ENCODE assay signal across 10 mouse cellular contexts in the genomic region with DNA sequence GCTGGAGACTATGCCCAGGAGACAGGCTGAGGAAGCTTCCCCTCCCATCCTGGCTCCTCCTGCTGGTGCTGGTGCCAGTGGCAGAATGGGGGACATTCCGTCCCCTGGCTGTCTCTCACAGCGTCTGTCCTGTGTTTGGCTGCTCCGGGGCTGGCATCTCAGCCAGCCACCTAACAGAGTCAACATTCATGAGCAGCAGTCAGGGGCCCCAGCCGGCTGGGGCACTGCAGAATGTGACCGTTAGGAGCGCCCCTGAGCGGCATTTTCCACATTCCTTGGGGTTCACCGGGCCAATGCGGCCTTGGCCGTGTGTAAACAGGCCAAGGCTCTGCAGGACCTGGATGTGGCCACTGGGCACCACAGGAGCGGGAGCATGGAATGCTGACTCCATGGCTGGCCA. TPM values are rescaled to one million over a fixed set of nuclear protein-coding genes. Genes with fewer than 3 reads are reported as not detected.
DNase-seq lines count a peak whose midpoint lies in the region; ATAC-seq and TF ChIP-seq lines count a peak whose summit lies in the region.
"Had no signal": no experiment of that assay in that cellular context is flagged by ENCODE, and none has a peak within 500 bp of the region (broad histone marks: within the 10 kb centered on the region; RNA-seq: fewer than 3 reads in every experiment).

No protein-coding gene starts in this region.

- no peak overlapping the region for H3K4me3 ChIP-seq in kidney, embryonic 14.5 days (ENCODE audit: low read length)
- no peak overlapping the region for H3K4me3 ChIP-seq in embryonic facial prominence, embryonic 11.5 days (ENCODE audit: low read depth, low read length)
- H3K4me3 ChIP-seq in hindbrain, postnatal 0 days (ENCODE audit: low read length), result no peak overlapping the region
- no peak overlapping the region for H3K4me3 ChIP-seq in liver, postnatal 0 days (ENCODE audit: low read depth, low read length)
- H3K4me3 ChIP-seq: embryonic facial prominence, embryonic 15.5 days; midbrain, embryonic 12.5 days had no signal

- DNase-seq in kidney, adult 18-20 months, result peak; percentile 31
- peak; percentile 75 for DNase-seq in adrenal gland, adult 2 months
- DNase-seq in embryonic facial prominence, embryonic 11.5 days (ENCODE audit: low spot score), result peak; percentile 63
- DNase-seq in hindbrain, postnatal 0 days (ENCODE audit: low spot score), result peak; percentile 72
- DNase-seq in liver, postnatal 0 days, result peak; percentile 67
- no peak for DNase-seq in MN1 (ENCODE audit: low spot score)

- peaks cover 14% of the 10 kb centered on the region for H3K27me3 ChIP-seq in kidney, embryonic 14.5 days (ENCODE audit: control insufficient read depth, insufficient read depth, low read length)
- peaks cover 20% of the 10 kb centered on the region for H3K27me3 ChIP-seq in embryonic facial prominence, embryonic 11.5 days (ENCODE audit: control insufficient read depth, insufficient read depth, low read length)
- H3K27me3 ChIP-seq in hindbrain, postnatal 0 days (ENCODE audit: insufficient read depth, low read length), result 0 out of 2 replicates have a peak, but pooled peaks cover 5% of the 10 kb centered on the region
- H3K27me3 ChIP-seq in liver, postnatal 0 days (ENCODE audit: insufficient read depth, low read length), result peaks cover 28% of the 10 kb centered on the region

- no peaks in the 10 kb centered on the region for H3K9me3 ChIP-seq in kidney, embryonic 14.5 days (ENCODE audit: control insufficient read depth, low read length)
- H3K9me3 ChIP-seq in embryonic facial prominence, embryonic 11.5 days (replicated peaks; ENCODE audit: control insufficient read depth, low read length), result no peaks in the 10 kb centered on the region
- no peaks in the 10 kb centered on the region for H3K9me3 ChIP-seq in hindbrain, postnatal 0 days (ENCODE audit: low read length)
- H3K9me3 ChIP-seq in liver, postnatal 0 days (ENCODE audit: low read length), result no peaks in the 10 kb centered on the region
- H3K9me3 ChIP-seq: embryonic facial prominence, embryonic 15.5 days; midbrain, embryonic 12.5 days had no signal

- no peak overlapping the region for H3K9ac ChIP-seq in kidney, embryonic 14.5 days (ENCODE audit: low read depth, low read length)
- H3K9ac ChIP-seq in embryonic facial prominence, embryonic 11.5 days (replicated peaks; ENCODE audit: low read length), result no peak overlapping the region
- H3K9ac ChIP-seq in hindbrain, postnatal 0 days (replicated peaks; ENCODE audit: low read length), result no peak overlapping the region
- H3K9ac ChIP-seq in liver, postnatal 0 days (replicated peaks), result no peak overlapping the region
- H3K9ac ChIP-seq: embryonic facial prominence, embryonic 15.5 days; midbrain, embryonic 12.5 days had no signal

- H3K4me1 ChIP-seq in kidney, embryonic 14.5 days (ENCODE audit: control insufficient read depth, insufficient read depth, low read length), result 0 out of 2 replicates have a peak, but pooled peaks cover 8% of the 10 kb centered on the region
- H3K4me1 ChIP-seq in embryonic facial prominence, embryonic 11.5 days (ENCODE audit: control insufficient read depth, insufficient read depth, low read length), result peaks cover 2% of the 10 kb centered on the region; the same call in 1 of the 2 replicates
- H3K4me1 ChIP-seq in hindbrain, postnatal 0 days (ENCODE audit: insufficient read depth, low read length), result peaks cover 15% of the 10 kb centered on the region
- H3K4me1 ChIP-seq in liver, postnatal 0 days (ENCODE audit: insufficient read depth), result peaks cover 3% of the 10 kb centered on the region; the same call in 1 of the 2 replicates

- peak; percentile 66 for TF ChIP-seq CTCF in hindbrain, postnatal 0 days (IDR thresholded peaks at IDR 0.05; ENCODE audit: low read depth)
- peak; percentile 45 for TF ChIP-seq CTCF in liver, postnatal 0 days (IDR thresholded peaks at IDR 0.05; ENCODE audit: low read depth)

- H3K4me2 ChIP-seq in kidney, embryonic 14.5 days (replicated peaks; ENCODE audit: low read depth, low read length), result no peak overlapping the region
- H3K4me2 ChIP-seq in embryonic facial prominence, embryonic 11.5 days (ENCODE audit: low read depth, low read length), result no peak overlapping the region
- no peak overlapping the region for H3K4me2 ChIP-seq in hindbrain, postnatal 0 days (ENCODE audit: low read depth, low read length)
- no peak overlapping the region for H3K4me2 ChIP-seq in liver, postnatal 0 days (ENCODE audit: low read depth, low read length)
- H3K4me2 ChIP-seq: embryonic facial prominence, embryonic 15.5 days; midbrain, embryonic 12.5 days had no signal

- no peaks in the 10 kb centered on the region for H3K36me3 ChIP-seq in kidney, embryonic 14.5 days (ENCODE audit: control insufficient read depth, insufficient read depth, low read length)
- H3K36me3 ChIP-seq in embryonic facial prominence, embryonic 11.5 days (replicated peaks; ENCODE audit: control insufficient read depth, insufficient read depth, low read depth, low read length), result no peaks in the 10 kb centered on the region
- H3K36me3 ChIP-seq in hindbrain, postnatal 0 days (ENCODE audit: insufficient read depth, low read length), result no peaks in the 10 kb centered on the region
- no peaks in the 10 kb centered on the region for H3K36me3 ChIP-seq in liver, postnatal 0 days (replicated peaks; ENCODE audit: insufficient read depth, low read length)
- H3K36me3 ChIP-seq: embryonic facial prominence, embryonic 15.5 days; midbrain, embryonic 12.5 days had no signal

- 32% methylated on average over 11 of the region's 11 CpGs for WGBS in kidney, embryonic 14.5 days
- WGBS in embryonic facial prominence, embryonic 11.5 days, result 26% methylated on average over 11 of the region's 11 CpGs
- WGBS in hindbrain, postnatal 0 days, result 19% methylated on average over 11 of the region's 11 CpGs
- whole genome bisulfite sequencing in liver, postnatal 0 days (ENCODE audit: insufficient replicate concordance), result 47% methylated on average over 11 of the region's 11 CpGs

- no peak for ATAC-seq in kidney, embryonic 14.5 days (ENCODE audit: low FRiP score, low TSS enrichment)
- no peak for ATAC-seq in embryonic facial prominence, embryonic 11.5 days (replicated peaks; ENCODE audit: insufficient number of reproducible peaks, low FRiP score, low TSS enrichment, low read depth)
- ATAC-seq in hindbrain, postnatal 0 days, result peak; percentile 76
- ATAC-seq in liver, postnatal 0 days, result peak; percentile 89
- ATAC-seq in megakaryocyte, adult 5-6 weeks (ENCODE audit: poor library complexity, severe bottlenecking), result no peak

- H3K27ac ChIP-seq in kidney, embryonic 14.5 days (ENCODE audit: low read depth, low read length), result no peak overlapping the region
- no peak overlapping the region for H3K27ac ChIP-seq in embryonic facial prominence, embryonic 11.5 days (replicated peaks; ENCODE audit: low read depth, low read length)
- no peak overlapping the region for H3K27ac ChIP-seq in hindbrain, postnatal 0 days
- H3K27ac ChIP-seq in liver, postnatal 0 days (ENCODE audit: low read depth), result no peak overlapping the region
- H3K27ac ChIP-seq: midbrain, embryonic 12.5 days had no signal

- TF ChIP-seq EP300 in liver, postnatal 0 days (IDR thresholded peaks at IDR 0.05; ENCODE audit: low read depth), result no peak

RNA-seq across cellular contexts. Expression of gene Zfpm1, which starts 47.9 kb away (rescaled TPM):
- 2.7 and 2.8 TPM in 2 replicates for polyA plus RNA-seq in kidney, embryonic 14.5 days (2014; fragmentation: Nextera tagmentation; extraction: Ambion mirVana)
- 10 to 100 TPM; 16.0 to 24.2 TPM for total RNA-seq in adrenal gland, adult 2 months (2021)
- polyA plus RNA-seq in adrenal gland, adult 2 months (2012; rRNA removed), result 37.4 and 60.4 TPM in 2 replicates
- 1.5 and 1.8 TPM in 2 replicates for polyA plus RNA-seq in embryonic facial prominence, embryonic 11.5 days (2014; fragmentation: Nextera tagmentation; extraction: Ambion mirVana)
- total RNA-seq in hindbrain, postnatal 0 days (2014; rRNA removed), result 28.0 and 37.6 TPM in 2 replicates
- 1.5 and 2.0 TPM in 2 replicates for polyA plus RNA-seq in hindbrain, postnatal 0 days (2015; fragmentation: Nextera tagmentation; extraction: Ambion mirVana)
- 5.7 and 6.9 TPM in 2 replicates for polyA plus RNA-seq in liver, postnatal 0 days (2015; fragmentation: Nextera tagmentation; extraction: Ambion mirVana)
- 4.3 and 4.5 TPM in 2 replicates for total RNA-seq in megakaryocyte, adult 5-6 weeks (2015)
- 4.8 and 5.6 TPM in 2 replicates for total RNA-seq in megakaryocyte, adult 5-6 weeks (2017)

Comparison
In these comparisons a context has a peak if more than half of its experiments do, and no peak if none do; other contexts are left out.
1. ATAC-seq: peak in hindbrain, postnatal 0 days (single experiment) and liver, postnatal 0 days (single experiment); none in kidney, embryonic 14.5 days (single experiment), embryonic facial prominence, embryonic 11.5 days (single experiment) and megakaryocyte, adult 5-6 weeks (single experiment).